Mouse (Mus musculus) CH12.LX (cell line): ENCODE measurements at regions not wholly inside any gene's neighbourhood (a gene's known extent, or its start where the extent isn't known, plus 50 kb on each side); places are given as distances from the start of the nearest gene placed in this dataset.

Experiments used
- DNase-seq: peaks from one replicate; pipeline ENCODE4 v3.0.0-alpha.2; 2013; ENCODE audit errors: extremely low read depth
- H3K27ac ChIP-seq: 2 replicates; pipeline ENCODE4 v1.5.1; 2012; ENCODE audit warnings: low read depth, mild to moderate bottlenecking, control low read depth, moderate library complexity; ENCODE audit not compliant: insufficient read depth
- H3K27me3 ChIP-seq: replicated peaks from 2 replicates; pipeline ENCODE3; 2012; ENCODE audit warnings: inconsistent platforms
- H3K36me3 ChIP-seq, 2 experiments: replicated peaks in 1 of 2; 2 replicates each; pipeline versions ENCODE3 to v1.6.1; 2012; ENCODE audit warnings: inconsistent platforms in 1 of 2, low read length in 1 of 2, mild to moderate bottlenecking in 1 of 2, mixed read lengths in 1 of 2, moderate library complexity in 1 of 2; ENCODE audit not compliant: control insufficient read depth in 1 of 2, insufficient read depth in 1 of 2
- H3K4me1 ChIP-seq, 2 experiments: 2 replicates each; pipeline ENCODE4 v1.6.1; 2012; ENCODE audit warnings: inconsistent platforms in 1 of 2, moderate library complexity in 1 of 2; ENCODE audit not compliant: insufficient read depth in 2 of 2, control insufficient read depth in 1 of 2
- H3K4me2 ChIP-seq: 2 replicates; pipeline ENCODE4 v1.6.1; 2012; ENCODE audit warnings: low read depth, mild to moderate bottlenecking, control low read depth; ENCODE audit not compliant: poor library complexity, insufficient read depth, severe bottlenecking
- H3K4me3 ChIP-seq, 3 experiments: fragments of 150-350 bp in 1 of 3; sonication (generic) in 1 of 3; replicated peaks in 1 of 3; 2 replicates each; pipeline versions ENCODE3 to v1.5.1; 2011 to 2012; ENCODE audit warnings: low read depth in 2 of 3, low read length in 2 of 3, mild to moderate bottlenecking in 2 of 3, moderate library complexity in 2 of 3, control low read depth in 1 of 3, improper control_type of control experiment in 1 of 3, inconsistent platforms in 1 of 3, mixed read lengths in 1 of 3; ENCODE audit not compliant: poor library complexity in 1 of 3
- H3K79me2 ChIP-seq: replicated peaks from 2 replicates; pipeline ENCODE4 v1.6.1; 2012; ENCODE audit warnings: mild to moderate bottlenecking, moderate library complexity; ENCODE audit not compliant: control insufficient read depth, poor library complexity, insufficient read depth, severe bottlenecking; ENCODE audit errors: extremely low read depth
- H3K9ac ChIP-seq: 2 replicates; pipeline ENCODE4 v1.6.1; 2012; ENCODE audit warnings: low read depth, mild to moderate bottlenecking, control low read depth, moderate library complexity; ENCODE audit not compliant: insufficient read depth
- H3K9me3 ChIP-seq: replicated peaks from 2 replicates; pipeline ENCODE3; 2012; ENCODE audit warnings: low read length, inconsistent platforms, mixed read lengths
- ELF1 ChIP-seq: IDR thresholded peaks from 2 replicates; pipeline ENCODE4 v1.6.1; 2014; ENCODE audit warnings: low read depth, mild to moderate bottlenecking, inconsistent platforms, low read length, improper control_type of control experiment
- EP300 ChIP-seq: IDR thresholded peaks from 2 replicates; pipeline ENCODE4 v1.6.1; 2011; ENCODE audit warnings: low read length, improper control_type of control experiment
- HCFC1 ChIP-seq: IDR thresholded peaks from 2 replicates; pipeline ENCODE4 v1.6.1; 2012; ENCODE audit warnings: low read depth, mild to moderate bottlenecking, inconsistent platforms, low read length, improper control_type of control experiment
- JUN ChIP-seq: IDR thresholded peaks from 2 replicates; pipeline ENCODE4 v1.6.1; 2011; ENCODE audit warnings: low read depth, mild to moderate bottlenecking, low read length, improper control_type of control experiment, moderate library complexity; ENCODE audit not compliant: insufficient read depth
- MYC ChIP-seq: IDR thresholded peaks from 2 replicates; pipeline ENCODE4 v1.6.1; 2011; ENCODE audit warnings: low read depth, mild to moderate bottlenecking, improper control_type of control experiment, low read length
- POLR2A ChIP-seq: IDR thresholded peaks from 2 replicates; pipeline ENCODE4 v1.6.1; 2011; ENCODE audit warnings: low read depth, mild to moderate bottlenecking, improper control_type of control experiment, low read length
- POLR2AphosphoS2 ChIP-seq: IDR thresholded peaks from 2 replicates; pipeline ENCODE4 v1.6.1; 2011; ENCODE audit warnings: low read depth, low read length, improper control_type of control experiment
- RAD21 ChIP-seq: IDR thresholded peaks from 2 replicates; pipeline ENCODE4 v1.6.1; 2011; ENCODE audit warnings: low read depth, mild to moderate bottlenecking, low read length, improper control_type of control experiment, moderate library complexity
- RCOR1 ChIP-seq: conservative IDR thresholded peaks from 2 replicates; pipeline ENCODE4 v1.6.1; 2012; ENCODE audit warnings: low read depth, mild to moderate bottlenecking, inconsistent platforms, low read length, improper control_type of control experiment
- TCF12 ChIP-seq: IDR thresholded peaks from 2 replicates; pipeline ENCODE4 v1.6.1; 2014; ENCODE audit warnings: low read depth, mild to moderate bottlenecking, inconsistent platforms, low read length, improper control_type of control experiment
- ZC3H11A ChIP-seq: IDR thresholded peaks from 2 replicates; pipeline ENCODE4 v1.6.1; 2012; ENCODE audit warnings: low read depth, mild to moderate bottlenecking, inconsistent platforms, low read length, improper control_type of control experiment
- dilution Hi-C: fragments of 300-500 bp; cut with MboI; formaldehyde crosslinking; loops from 2 replicates; pipeline ENCODE4 v1.14.3; 2020; ENCODE audit warnings: low sequenced_read_pairs; ENCODE audit not compliant: extremely low pct_unique_long_range_greater_than_20kb, extremely low pct_ligation_motif_present
- in situ Hi-C: fragments of 300-500 bp; cut with MboI; formaldehyde crosslinking; loops from 3 replicates; pipeline ENCODE4 v1.14.3; 2019; ENCODE audit warnings: low sequenced_read_pairs, low pct_ligation_motif_present, low pct_unique_long_range_greater_than_20kb, mixed read lengths

- H3K9me3 ChIP-seq = no peaks in the 10 kb centered on the region
- in situ Hi-C loops = no loop called here
- TF ChIP-seq POLR2A (no peak), ELF1 (no peak), RCOR1 (no peak), ZC3H11A (no peak), RAD21 (no peak), POLR2AphosphoS2 (no peak), MYC (no peak), TCF12 (no peak), HCFC1 (no peak), JUN (no peak), EP300 (no peak)
Measured at GRCm38 (mm10) chr10:116645108-116645507, 63.8 kb upstream of the Cnot2 start.

More at GRCm38 (mm10) chr10:116645108-116645507, 63.8 kb upstream of the Cnot2 start:
- Histone ChIP-seq H3K4me1 (no peaks in the 10 kb centered on the region; a peak in 1 of 4 replicates), H3K79me2 (no peaks in the 10 kb centered on the region), H3K36me3 (no peaks in the 10 kb centered on the region), H3K9ac (no peak overlapping the region), H3K27ac (no peak overlapping the region), H3K27me3 (no peaks in the 10 kb centered on the region), H3K4me3 (no peak overlapping the region), H3K4me2 (no peak overlapping the region)
- DNase-seq = no peak
- dilution Hi-C loops = no loop called here
